Mouse (Mus musculus): Measurements from ENCODE around the gene Mrm2. TPM values are rescaled to one million over a fixed set of nuclear protein-coding genes. Genes with fewer than 3 reads are reported as not detected.
"Not testable (repeated sequence)": the region's sequence is repeated elsewhere in the genome, so short reads cannot be mapped to it uniquely, and the experiment has no call there.

Mrm2 gene
- 10 to 100 TPM in 1 of 2 experiments, 1 to 10 TPM in 1; 9.5 to 12.2 TPM for total RNA-seq (2021)
- long read RNA-seq, experiment 1, transcript Mrm2-201 (3 exons, 1,443 nt) = major isoform, 10 of 13 reads
- long read RNA-seq, experiment 1, partial matches to known transcripts = 3 of 13 reads
- long read RNA-seq, experiment 1, other reads (novel, unspliced or antisense) = 0 of 13 reads
- long read RNA-seq, experiment 2, transcript Mrm2-201 (3 exons, 1,443 nt) = major isoform, 11 of 15 reads
- long read RNA-seq, experiment 2, partial matches to known transcripts = 4 of 15 reads
- long read RNA-seq, experiment 2, other reads (novel, unspliced or antisense) = 0 of 15 reads

DNA sequence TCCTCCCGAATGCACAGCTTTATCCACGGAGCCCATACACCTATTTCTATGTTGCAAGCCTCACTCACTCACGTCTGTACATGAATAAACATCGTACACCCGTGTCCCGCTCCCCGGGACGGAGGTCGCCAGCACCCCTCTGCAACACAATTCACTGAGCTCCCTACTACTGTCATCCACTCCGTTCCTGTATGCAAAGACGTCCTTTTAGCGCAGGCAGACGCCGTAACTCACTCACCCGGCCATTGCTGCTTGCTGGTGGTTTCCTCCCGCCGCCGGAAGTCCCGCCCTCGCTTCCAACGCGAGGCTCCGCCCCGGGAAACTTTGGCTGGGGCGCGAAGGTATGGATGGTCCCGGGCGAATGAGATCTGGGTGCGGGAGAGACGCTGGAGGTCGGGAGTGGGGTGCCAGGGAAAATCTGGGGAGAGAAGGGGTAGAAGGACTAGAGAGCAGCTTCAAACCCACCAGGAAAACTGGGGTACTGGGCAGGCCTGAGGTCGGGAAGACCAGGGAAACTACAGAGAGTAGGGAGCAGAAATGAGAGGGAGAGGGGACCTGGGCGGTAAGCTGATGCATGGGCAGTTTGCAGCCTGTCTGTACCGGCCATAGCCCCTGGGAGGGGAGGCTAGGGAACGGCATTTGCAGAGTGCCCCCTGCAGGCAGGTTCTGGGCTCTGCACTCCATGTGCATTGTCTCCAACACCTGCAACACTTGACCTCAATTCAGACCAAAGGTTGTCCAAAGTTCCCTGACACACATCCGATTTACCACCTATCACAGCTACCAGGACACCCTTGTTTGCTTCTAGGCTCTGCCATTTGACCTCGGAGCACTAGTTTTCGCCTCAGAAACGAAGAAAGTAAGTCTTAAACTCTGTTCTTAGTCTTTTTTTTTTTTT is at the start of gene Mrm2:
Gene Mrm2 (minus strand): TSS at position 284 of the 898 bp plus-strand sequence.
- DNase-seq (ENCODE audit: low spot score in 2 of 2) = peak; percentile 76 to 79

DNA sequence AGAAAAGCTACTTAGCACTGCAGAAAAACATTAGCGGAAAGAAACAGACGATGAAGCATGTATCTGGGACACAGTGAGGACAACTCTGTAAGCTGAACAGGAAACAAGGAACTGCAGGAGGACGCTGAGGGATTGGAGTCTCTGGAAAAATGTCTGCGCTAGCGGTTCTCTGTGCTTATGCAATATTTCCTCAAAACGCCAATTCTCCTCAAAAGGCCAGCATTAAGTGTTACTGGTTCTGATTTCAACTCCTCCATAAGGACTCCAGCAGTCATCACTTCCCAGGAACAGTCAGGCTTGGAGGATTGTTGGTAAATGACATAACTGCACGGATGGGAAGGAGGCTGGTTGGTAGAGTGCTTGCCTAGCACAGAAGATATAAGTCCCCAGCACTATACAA is 49.5 kb upstream of the Mrm2 start:
- DNase-seq (ENCODE audit: low spot score in 2 of 2) = no peak

DNA sequence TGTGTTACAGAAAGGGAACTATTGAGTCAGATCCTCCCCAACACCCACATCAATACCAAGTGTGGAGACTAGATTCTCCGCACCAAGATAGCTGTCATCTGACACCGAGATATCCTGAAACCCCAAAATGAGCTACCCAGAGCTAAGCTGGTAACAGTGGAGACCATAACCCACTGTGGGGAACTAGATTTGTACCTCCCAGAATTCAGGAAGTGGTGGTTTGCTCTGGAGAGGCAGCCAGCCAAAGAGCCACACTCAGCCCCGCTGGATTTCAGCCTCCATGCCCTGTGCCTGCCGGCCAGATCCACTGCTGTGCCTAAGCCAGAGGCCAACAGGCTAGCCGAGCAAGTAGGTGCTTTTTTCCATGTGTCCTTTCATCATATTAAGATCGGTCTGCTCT is 47.6 kb upstream of the Mrm2 start:
- no peak for DNase-seq (ENCODE audit: low spot score in 2 of 2)

DNA sequence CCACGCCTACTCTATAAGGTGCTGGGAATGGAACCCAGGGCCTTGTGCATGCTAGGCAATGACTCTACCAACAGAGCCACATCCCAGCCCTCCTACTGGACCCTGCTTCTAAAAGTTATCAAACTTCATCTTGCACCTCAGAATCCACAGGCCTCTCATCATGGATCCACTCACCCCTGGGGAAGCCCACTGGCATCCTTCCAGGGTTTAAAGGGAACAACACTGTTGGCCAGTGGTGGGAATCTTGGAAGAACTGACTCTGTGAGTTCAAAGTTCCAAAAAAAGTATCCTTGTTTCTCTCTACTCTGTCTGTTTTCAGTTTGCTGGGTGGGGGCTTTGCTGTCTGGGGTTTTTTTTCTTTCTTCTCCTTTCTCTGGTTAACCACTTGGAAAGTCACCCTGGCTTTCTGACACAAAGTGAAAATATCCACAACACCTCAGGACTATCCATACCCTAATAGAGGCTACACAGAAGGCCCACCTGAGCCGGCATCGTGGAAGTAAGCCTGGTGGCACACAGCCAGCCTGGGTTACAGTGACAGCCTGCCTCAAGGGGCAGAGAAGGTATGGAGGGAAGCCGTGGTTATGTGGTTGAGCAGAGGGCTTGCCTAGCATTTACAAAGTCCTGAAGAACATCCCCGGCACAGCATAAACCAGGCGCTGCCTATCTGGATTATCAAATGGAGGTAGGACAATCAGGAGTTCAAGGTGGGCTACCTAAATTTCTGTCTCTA is 46.6 kb upstream of the Mrm2 start:
- DNase-seq (ENCODE audit: low spot score in 2 of 2) = no peak

DNA sequence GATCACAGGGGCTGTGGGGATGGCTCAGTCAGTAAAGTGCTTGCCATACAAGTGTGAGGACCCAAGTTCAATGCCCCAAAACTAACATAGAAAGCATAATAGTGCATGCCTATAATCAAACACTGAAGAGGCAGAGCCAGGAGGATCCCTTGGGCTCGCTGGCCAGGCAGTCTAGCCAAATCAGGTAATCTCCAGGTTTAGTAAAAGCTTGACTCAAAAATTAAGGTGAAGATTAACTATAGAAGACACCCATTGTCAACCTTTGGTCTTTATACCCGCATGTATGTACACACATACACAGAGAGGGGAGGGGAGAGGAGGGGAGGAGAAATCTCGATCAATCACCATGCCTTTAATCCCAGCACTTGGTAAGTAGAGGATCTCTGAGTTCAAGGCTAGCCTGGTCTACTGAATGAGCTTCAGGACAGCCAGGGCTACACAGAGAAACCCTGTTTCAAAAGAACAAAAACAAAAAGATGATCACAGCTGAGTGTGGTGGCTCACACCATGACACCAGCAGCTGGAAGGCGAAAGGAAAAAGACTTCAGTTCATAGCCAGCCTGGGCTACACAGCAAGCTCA is 43.6 kb upstream of the Mrm2 start:
- DNase-seq (ENCODE audit: low spot score in 2 of 2) = no peak

DNA sequence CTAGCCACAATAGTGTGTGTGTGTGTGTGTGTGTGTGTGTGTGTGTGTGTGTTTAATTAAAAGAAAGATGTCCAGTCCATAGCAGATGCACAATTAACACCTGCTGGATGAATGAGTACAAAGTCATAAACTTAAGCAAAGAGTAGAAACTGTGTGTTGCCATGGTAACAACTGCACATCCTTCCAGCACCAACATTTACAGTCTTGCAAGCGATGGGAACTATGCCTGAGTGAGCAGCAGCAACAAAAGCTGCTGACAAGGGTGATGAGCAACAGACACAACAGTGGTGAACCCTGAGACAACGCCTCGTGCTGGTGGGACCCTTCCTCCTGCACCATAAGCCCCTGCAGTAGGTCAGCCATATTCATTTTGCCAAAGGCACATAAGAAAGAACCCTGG is 42.5 kb upstream of the Mrm2 start:
- DNase-seq (ENCODE audit: low spot score in 2 of 2) = peak in 1 of 2 experiments; percentile 24

DNA sequence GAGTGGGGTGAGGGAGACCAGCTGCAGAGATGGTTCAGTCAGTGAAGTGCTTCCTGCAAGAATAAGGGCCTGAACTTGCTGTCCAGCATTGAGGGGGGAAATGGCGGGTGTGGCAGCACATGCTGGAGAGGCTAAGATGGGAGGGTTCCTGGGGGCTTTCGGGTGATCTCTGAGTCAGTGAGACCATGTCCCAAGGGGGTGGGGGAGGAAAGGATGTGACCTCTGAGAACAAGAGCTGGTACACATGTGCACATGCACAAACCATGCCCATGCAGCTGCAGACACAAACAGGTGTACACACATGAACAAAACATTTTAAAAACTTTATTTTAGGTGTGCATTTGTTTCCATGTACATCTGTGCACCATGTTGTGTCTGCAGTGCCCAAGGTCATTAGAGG is 42.0 kb upstream of the Mrm2 start:
- no peak for DNase-seq (ENCODE audit: low spot score in 2 of 2)

DNA sequence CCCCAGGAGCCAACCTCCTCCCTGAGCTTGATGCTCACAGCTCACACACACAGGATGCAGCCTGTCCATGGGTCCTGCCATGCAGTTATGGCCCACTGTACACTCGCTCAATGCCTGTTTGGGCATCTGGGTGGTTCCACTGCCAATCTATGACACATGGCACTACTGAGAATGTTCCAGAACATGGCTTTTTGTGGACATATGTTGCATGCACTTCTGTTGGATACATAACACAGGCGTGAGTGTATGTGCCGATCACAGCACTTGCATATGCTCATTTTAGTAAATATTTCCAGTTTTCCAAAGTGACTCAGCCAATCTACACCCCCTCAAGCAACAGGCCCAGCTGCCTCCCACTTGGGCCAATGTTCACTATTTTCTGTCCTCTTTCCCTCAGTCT is 40.0 kb upstream of the Mrm2 start:
- DNase-seq (ENCODE audit: low spot score in 2 of 2) = peak; percentile 32 to 38

DNA sequence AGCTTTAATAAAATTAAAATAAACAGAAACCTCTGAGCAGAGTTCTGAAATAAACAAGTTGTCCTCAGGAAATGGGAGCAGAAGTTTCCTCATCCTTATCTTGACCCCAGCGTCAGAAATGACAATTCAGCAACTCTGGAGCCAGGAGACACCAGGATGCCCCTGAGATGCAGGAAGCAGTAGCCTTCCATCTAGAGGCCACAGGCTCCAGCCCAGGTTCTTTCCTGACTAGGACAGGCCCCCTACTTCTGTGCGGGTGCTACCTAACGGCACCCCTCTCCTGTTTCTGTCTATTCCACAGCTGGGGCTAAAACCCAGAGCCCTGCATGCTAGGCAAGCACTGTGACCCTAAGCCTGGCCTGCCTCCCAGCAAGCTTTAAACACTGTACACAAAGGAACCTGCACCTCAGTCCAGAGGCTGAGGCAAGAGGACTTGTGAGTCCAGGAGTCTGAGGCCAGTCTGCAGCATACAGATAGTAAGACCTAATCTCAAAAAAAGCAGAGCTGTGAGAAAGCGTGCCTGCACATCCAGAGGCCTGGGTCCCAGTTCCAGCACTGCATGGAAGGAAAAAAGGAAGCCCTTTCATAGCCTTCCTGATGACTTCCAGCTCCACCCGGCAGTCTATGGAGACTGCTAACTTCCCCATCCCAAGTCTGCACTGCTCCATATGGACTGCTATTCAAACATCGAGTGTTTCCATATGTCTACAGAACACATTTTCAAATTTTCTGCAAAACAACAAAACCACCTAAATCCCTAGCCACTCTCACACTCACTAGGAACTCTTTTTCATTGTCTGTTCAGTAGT is 39.0 kb upstream of the Mrm2 start:
- no peak for DNase-seq (ENCODE audit: low spot score in 2 of 2)

DNA sequence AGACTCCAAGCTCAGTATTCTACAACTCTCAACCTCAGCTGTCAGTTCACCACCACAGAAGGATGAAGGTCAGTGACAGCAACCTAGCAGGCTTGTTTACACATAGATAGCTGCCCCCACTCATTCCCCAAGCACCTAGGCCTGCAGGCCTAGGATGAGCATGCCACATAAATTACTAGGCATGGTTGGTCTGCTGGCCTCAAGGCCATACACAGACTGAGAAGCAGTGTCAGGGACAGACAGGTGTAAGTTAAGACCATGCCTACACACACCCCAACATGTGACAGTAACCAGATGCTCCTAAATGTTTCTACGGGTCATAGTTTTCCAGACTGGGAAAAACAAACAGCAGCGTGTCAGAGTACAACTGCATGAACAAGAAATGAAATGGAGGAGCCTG is 37.8 kb upstream of the Mrm2 start:
- no peak for DNase-seq (ENCODE audit: low spot score in 2 of 2)

DNA sequence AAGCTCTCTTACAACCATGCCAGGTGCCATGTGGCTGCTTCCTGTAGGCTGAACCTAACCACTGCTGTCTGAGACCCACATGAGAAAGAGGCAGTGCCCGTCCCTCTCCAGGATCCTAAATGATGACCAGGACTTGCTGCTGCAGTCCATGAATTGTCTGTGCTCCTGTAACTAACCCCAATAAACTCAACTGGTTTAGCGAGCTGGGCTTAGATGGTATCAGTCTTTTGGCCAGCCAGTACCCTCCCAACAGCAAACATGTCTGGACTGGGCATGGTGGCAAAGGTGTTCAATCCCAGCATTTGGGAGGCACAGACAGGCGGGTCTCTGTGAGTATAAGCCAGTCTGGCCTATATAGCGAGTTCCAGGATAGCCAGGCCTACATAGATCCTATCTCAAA is 37.2 kb upstream of the Mrm2 start:
- DNase-seq (ENCODE audit: low spot score in 2 of 2) = no peak

DNA sequence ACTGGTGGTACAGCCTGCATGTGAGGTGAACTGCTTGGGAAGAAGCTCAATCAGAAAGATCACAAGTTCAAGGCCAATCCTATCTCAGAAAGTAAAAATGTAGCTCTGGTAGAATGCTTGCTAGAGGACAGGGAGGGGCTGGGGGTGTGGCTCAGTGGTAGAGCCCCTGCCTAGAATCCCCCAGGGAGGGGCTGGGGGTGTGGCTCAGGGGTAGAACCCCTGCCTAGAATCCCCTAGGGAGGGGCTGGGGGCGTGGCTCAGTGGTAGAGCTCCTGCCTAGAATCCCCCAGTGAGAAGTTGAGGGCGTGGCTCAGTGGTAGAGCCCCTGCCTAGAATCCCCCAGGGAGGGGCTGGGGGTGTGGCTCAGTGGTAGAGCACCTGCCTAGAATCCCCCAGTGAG is 36.4 kb upstream of the Mrm2 start:
- not testable (repeated sequence) for DNase-seq (ENCODE audit: low spot score in 2 of 2)

DNA sequence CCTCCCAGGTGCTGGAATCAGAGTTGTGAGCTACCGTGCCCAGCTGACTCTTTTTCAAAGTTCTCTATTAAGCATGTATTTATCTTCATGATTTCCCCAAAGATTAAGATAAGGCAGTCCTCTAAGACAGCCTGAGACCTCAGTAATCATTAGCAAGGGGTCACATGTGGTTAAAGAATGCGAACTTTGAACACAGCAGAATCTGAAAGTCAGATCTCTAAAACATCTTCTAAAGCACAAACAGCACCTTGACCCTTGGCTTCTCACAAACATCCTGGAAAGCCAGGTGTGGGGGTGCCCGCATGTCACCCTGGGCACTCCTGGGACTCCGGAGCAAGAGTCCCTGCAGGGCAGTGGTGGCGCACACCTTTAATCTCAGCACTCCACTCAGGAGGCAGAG is 32.7 kb upstream of the Mrm2 start:
- DNase-seq (ENCODE audit: low spot score in 2 of 2) = no peak

DNA sequence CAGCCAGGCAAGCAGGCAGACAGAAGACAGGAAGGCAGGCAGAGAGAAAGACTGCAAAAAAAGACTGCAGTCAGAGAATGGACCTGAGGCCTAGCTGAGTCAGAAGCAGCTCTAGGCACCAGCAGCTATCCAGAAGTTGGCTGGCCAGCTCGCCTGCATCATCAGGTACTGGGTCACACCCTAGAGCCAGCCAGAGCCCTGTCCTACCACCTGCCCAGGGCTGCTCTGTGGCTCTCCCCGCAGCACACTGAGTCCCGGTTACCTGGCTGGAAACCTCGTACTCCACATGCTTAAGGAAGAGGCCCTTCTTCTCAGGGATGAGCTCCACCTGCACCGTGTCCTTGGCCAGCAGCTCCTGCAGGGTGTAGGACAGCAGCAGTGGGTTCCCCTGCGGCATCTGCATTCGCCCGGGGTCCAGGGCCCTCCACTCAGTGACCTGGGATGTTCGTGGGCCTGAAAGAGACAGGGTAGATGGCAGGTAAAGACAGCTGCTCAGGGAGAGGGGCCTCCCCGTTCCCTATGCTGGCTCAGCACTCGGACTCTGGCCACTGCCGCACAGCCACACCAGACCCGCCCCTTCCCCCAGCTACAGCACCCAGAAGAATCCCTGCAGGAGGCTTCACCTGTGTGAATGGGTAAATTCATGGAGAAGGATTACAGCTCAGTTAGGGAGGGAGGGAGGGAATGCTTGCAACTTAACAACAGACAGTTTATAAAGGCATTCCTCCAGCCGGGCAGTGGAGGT is 28.4 kb upstream of the Mrm2 start:
- DNase-seq (ENCODE audit: low spot score in 2 of 2) = no peak

DNA sequence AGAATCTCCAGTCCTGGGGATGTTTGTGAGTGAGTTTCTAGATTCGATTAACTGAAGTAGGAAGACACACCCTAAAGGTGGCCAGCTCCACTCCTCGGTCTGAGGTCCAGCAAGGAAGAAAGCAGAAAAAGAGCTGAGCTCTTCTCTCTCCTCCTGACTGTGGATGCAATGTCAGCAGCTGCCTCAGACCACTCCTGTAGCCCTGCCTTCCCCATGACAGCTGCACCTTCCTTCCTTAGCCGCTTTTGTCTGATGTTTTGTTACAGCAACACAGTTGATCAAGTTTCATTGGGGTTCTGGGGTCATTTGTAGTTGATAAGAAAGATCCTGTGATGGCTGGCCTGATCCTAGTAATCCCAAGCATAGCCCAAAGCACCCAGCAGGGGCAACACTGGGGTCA is 25.8 kb upstream of the Mrm2 start:
- no peak for DNase-seq (ENCODE audit: low spot score in 2 of 2)

DNA sequence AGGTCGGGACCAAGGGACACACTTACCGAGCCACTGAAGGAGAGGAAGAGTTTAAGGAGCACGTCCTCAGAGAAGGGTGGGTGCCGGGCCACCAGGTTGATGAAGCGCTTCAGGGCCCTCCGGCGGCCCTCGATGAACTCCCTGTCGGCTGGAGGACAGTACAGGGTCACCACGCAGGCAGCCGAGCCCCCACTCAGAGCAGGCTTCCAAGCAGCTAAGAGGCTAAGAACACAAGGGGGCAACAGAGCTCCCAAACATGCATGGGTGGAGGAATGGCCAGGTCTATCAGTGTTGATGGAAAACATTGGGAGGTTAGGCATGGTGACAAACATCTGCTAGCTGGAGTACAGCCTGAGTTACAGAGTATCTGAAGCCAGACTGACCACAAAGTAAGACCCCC is 24.2 kb upstream of the Mrm2 start:
- DNase-seq (ENCODE audit: low spot score in 2 of 2) = no peak

DNA sequence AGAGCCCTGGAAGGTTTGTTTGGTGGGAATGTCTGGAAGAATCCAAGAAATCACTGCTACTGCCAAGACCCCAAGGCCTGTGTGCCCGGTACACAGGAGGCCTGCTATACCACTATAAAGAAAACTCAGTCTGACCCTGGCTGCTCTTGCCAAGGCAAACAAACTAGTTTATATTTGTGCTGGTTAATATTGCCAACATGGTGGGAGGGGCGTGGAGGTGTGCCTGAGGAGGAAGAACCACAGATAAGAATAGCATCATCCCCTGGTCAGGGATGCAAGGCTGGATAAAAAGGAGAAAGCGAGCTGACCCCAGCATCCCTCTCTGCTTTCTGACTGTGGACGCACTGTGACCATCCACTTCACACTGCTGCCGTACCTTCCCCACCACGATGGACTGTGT is 20.7 kb upstream of the Mrm2 start:
- no peak for DNase-seq (ENCODE audit: low spot score in 2 of 2)

DNA sequence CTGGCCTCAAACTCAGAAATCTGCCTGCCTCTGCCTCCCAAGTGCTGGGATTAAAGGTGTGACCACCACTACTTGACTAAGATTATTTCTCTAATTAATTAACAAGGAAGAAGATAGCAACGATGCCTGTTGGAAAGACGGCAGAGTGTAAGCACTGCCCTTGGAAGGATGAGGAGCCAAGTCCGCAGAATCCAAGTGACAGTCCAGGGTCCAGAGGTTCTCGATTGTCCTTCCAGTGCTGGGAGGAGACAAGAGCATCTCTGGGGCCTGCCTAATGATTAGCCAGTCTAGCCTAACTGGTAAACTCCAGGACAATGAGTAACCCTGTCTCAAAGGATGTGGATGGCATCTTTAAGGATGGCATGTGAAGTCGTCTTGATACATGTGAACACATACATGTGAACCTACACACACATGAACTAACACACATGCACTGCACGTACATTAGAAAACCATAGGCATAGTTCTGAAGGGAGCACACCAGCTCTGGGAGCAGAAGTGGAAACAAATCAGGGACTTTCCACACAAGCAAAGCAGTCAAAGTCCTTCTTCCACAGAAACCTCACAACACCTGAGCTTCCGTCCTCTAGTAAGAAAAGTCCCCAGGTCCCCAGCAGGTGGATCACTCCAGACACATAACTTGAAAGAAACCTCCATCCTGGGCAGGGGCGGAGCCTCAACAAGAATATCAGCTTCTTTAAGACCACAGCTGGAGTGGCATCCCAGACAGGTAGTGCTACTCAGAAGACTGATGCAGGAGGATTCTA is 19.2 kb upstream of the Mrm2 start:
- DNase-seq (ENCODE audit: low spot score in 2 of 2) = no peak

DNA sequence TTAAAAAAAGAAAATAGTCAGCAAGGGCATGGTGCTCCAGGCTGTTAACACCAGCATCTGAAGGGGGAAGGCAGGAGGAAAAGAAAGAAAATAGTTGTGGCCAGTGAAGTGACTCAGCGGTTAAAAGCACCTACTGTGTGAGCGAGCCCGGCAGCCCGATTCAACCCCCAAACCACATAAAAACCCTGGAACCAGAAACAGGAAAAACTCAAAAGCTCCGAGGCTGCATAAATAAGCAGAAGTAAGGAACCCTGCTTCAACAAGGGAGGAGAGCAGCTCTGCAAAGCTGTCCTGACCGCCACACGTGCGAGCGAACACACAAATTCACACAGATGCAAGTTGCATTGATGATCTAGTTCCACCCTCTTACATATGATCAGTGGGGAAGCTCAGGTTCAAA is 18.2 kb upstream of the Mrm2 start:
- DNase-seq (ENCODE audit: low spot score in 2 of 2) = no peak
